Mouse (Mus musculus) stomach, postnatal 0 days (tissue): Measurements from ENCODE around the gene Gabarap.

ENCODE experiments used
- CTCF ChIP-seq: IDR thresholded peaks from 2 replicates; pipeline ENCODE4 v1.5.1; 2016; ENCODE audit warnings: antibody characterized with exemption, low read depth, mild to moderate bottlenecking, moderate library complexity
- EP300 ChIP-seq: optimal IDR thresholded peaks from 2 replicates; pipeline ENCODE3; 2016; ENCODE audit warnings: antibody characterized with exemption

DNA sequence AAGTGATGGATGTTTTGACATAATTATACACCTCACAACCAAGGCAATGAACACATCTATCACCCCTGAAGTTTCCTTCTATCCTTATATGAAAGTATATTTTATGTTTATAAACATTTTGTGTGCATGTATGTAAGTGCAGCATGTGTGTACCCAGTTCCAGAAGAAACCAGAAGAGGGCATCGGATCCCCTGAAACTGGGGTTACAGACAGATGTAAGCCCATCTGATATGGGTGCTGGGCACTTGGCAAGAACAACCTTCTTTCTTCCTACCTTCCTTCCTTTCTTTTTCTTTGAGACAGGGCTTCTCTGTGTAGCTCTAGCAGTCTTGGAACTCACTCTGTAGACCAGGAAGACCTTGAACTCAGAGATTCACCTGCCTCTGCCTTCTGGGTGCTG is 34.7 kb upstream of the Gabarap start:
- TF ChIP-seq CTCF: peak; percentile 40
- TF ChIP-seq EP300: no peak
